Mouse (Mus musculus): ENCODE measurements around the gene Umad1. TPM values are rescaled to one million over a fixed set of nuclear protein-coding genes. Genes with fewer than 3 reads are reported as not detected.

The Umad1 gene
- polyA plus RNA-seq, 1 experiment from 2014 or later = 15.6 TPM

GRCm38 (mm10) chr6:8474316-8474715 lies 215.2 kb downstream of the Umad1 start:
- Histone ChIP-seq H3K4me3 (ENCODE audit: low read depth, low read length) (no peak overlapping the region), H3K4me2 (ENCODE audit: low read depth, low read length) (no peak overlapping the region), H3K4me1 (ENCODE audit: insufficient read depth) (peaks cover 9% of the 10 kb centered on the region; the same call in 1 of the 2 replicates), H3K9me3 (ENCODE audit: low read length) (no peaks in the 10 kb centered on the region), H3K27ac (ENCODE audit: low read depth) (no peak overlapping the region), H3K36me3 (replicated peaks; ENCODE audit: insufficient read depth, low read length) (no peaks in the 10 kb centered on the region), H3K27me3 (ENCODE audit: insufficient read depth, low read length) (no peaks in the 10 kb centered on the region), H3K9ac (replicated peaks) (no peak overlapping the region)
- 60% methylated on average over 3 of the region's 3 CpGs for WGBS (ENCODE audit: insufficient replicate concordance)
- DNase-seq (no peak), ATAC-seq (no peak)
- TF ChIP-seq EP300 (IDR thresholded peaks at IDR 0.05; ENCODE audit: low read depth) (no peak), CTCF (IDR thresholded peaks at IDR 0.05; ENCODE audit: low read depth) (no peak)

- Histone ChIP-seq H3K9ac (replicated peaks) (no peak overlapping the region), H3K36me3 (replicated peaks; ENCODE audit: insufficient read depth, low read length) (no peaks in the 10 kb centered on the region), H3K4me2 (ENCODE audit: low read depth, low read length) (no peak overlapping the region), H3K4me1 (ENCODE audit: insufficient read depth) (peaks cover 4% of the 10 kb centered on the region; the same call in 1 of the 2 replicates), H3K4me3 (ENCODE audit: low read depth, low read length) (no peak overlapping the region), H3K27me3 (ENCODE audit: insufficient read depth, low read length) (no peaks in the 10 kb centered on the region), H3K27ac (ENCODE audit: low read depth) (no peak overlapping the region), H3K9me3 (ENCODE audit: low read length) (no peaks in the 10 kb centered on the region)
- no peak for TF ChIP-seq EP300 (IDR thresholded peaks at IDR 0.05; ENCODE audit: low read depth)
- TF ChIP-seq CTCF (IDR thresholded peaks at IDR 0.05; ENCODE audit: low read depth) = no peak
- ATAC-seq = no peak
- DNase-seq = no peak
- WGBS (ENCODE audit: insufficient replicate concordance) = 86% methylated on average over 4 of the region's 4 CpGs
These were observed 215.7 kb downstream of the Umad1 start for GRCm38 (mm10) chr6:8474820-8475219.

- Histone ChIP-seq H3K9ac (replicated peaks) (no peak overlapping the region), H3K9me3 (ENCODE audit: low read length) (no peaks in the 10 kb centered on the region), H3K4me3 (ENCODE audit: low read depth, low read length) (no peak overlapping the region), H3K4me2 (ENCODE audit: low read depth, low read length) (no peak overlapping the region), H3K27ac (ENCODE audit: low read depth) (no peak overlapping the region), H3K4me1 (ENCODE audit: insufficient read depth) (0 out of 2 replicates have a peak, but pooled peaks cover 3% of the 10 kb centered on the region), H3K36me3 (replicated peaks; ENCODE audit: insufficient read depth, low read length) (no peaks in the 10 kb centered on the region), H3K27me3 (ENCODE audit: insufficient read depth, low read length) (no peaks in the 10 kb centered on the region)
- no peak for TF ChIP-seq CTCF (IDR thresholded peaks at IDR 0.05; ENCODE audit: low read depth)
- no peak for TF ChIP-seq EP300 (IDR thresholded peaks at IDR 0.05; ENCODE audit: low read depth)
- WGBS (ENCODE audit: insufficient replicate concordance) = 93% methylated on average over 1 of the region's 1 CpGs
- ATAC-seq (no peak), DNase-seq (no peak)
These were observed 220.1 kb downstream of the Umad1 start for GRCm38 (mm10) chr6:8479176-8479575.

- DNase-seq (no peak), ATAC-seq (peak; percentile 50)
- H3K9me3 ChIP-seq (ENCODE audit: low read length) = no peaks in the 10 kb centered on the region
- H3K4me2 ChIP-seq (ENCODE audit: low read depth, low read length) = peak overlapping the region; percentile 42
- H3K27ac ChIP-seq (ENCODE audit: low read depth) = peak overlapping the region; percentile 71
- WGBS (ENCODE audit: insufficient replicate concordance) = 70% methylated on average over 17 of the region's 17 CpGs
- H3K4me3 ChIP-seq (ENCODE audit: low read depth, low read length) = no peak overlapping the region
- H3K4me1 ChIP-seq (ENCODE audit: insufficient read depth) = peaks cover 24% of the 10 kb centered on the region
- no peaks in the 10 kb centered on the region for H3K27me3 ChIP-seq (ENCODE audit: insufficient read depth, low read length)
- H3K36me3 ChIP-seq (replicated peaks; ENCODE audit: insufficient read depth, low read length) = no peaks in the 10 kb centered on the region
- TF ChIP-seq CTCF (IDR thresholded peaks at IDR 0.05; ENCODE audit: low read depth) (no peak), EP300 (IDR thresholded peaks at IDR 0.05; ENCODE audit: low read depth) (peak; percentile 96)
- H3K9ac ChIP-seq (replicated peaks) = peak overlapping the region; percentile 42; the same call in 1 of the 2 replicates
These were observed 225.6 kb downstream of the Umad1 start for GRCm38 (mm10) chr6:8484437-8485275.

GRCm38 (mm10) chr6:8485414-8486175 lies 226.5 kb downstream of the Umad1 start:
- no peaks in the 10 kb centered on the region for H3K27me3 ChIP-seq (ENCODE audit: insufficient read depth, low read length)
- H3K9me3 ChIP-seq (ENCODE audit: low read length) = no peaks in the 10 kb centered on the region
- H3K4me1 ChIP-seq (ENCODE audit: insufficient read depth) = peaks cover 24% of the 10 kb centered on the region
- no peaks in the 10 kb centered on the region for H3K36me3 ChIP-seq (replicated peaks; ENCODE audit: insufficient read depth, low read length)
- peak; percentile 74 for ATAC-seq
- H3K27ac ChIP-seq (ENCODE audit: low read depth) = peak overlapping the region; percentile 71
- H3K4me2 ChIP-seq (ENCODE audit: low read depth, low read length) = peak overlapping the region; percentile 42
- H3K9ac ChIP-seq (replicated peaks) = no peak overlapping the region
- WGBS (ENCODE audit: insufficient replicate concordance) = 64% methylated on average over 16 of the region's 16 CpGs
- no peak overlapping the region for H3K4me3 ChIP-seq (ENCODE audit: low read depth, low read length)
- peak; percentile 32 for DNase-seq
- TF ChIP-seq CTCF (IDR thresholded peaks at IDR 0.05; ENCODE audit: low read depth) (no peak), EP300 (IDR thresholded peaks at IDR 0.05; ENCODE audit: low read depth) (peak; percentile 55; the same call in 1 of the 2 replicates)
